Mouse (Mus musculus) large intestine, adult 2 months (tissue): Measurements from ENCODE around the gene Casp8ap2. TPM values are rescaled to one million over a fixed set of nuclear protein-coding genes. Genes with fewer than 3 reads are reported as not detected.

Source experiments
- DNase-seq: peaks from one replicate; pipeline ENCODE4 v3.0.0-alpha.2; 2012; ENCODE audit warnings: low read depth, low spot score
- WGBS: fragments of 180-500 bp; shearing (Covaris S2); methylation state at CpG from one replicate; pipeline ENCODE4 v1.1.7; 2018; 5-methylcytosine and 5-hydroxymethylcytosine counted together
- polyA plus RNA-seq: library from polyadenylated mRNA; depleted of rRNA; stranded (reverse); fragments of >200 nt; gene quantifications from 2 replicates; pipeline ENCODE4 v1.2.3, GENCODE M21; 2012; rRNA removed

Casp8ap2 gene
- polyA plus RNA-seq, 1 experiment = 0.66 TPM

GRCm38 (mm10) chr4:32656918-32657662 lies 41.8 kb downstream of the Casp8ap2 start, which contains the start of gene Mdn1:
Mdn1 (plus strand) TSS chr4:32657119.
- DNase-seq = peak; percentile 71
- WGBS = under 1% methylated on average over 68 of the region's 68 CpGs

DNA sequence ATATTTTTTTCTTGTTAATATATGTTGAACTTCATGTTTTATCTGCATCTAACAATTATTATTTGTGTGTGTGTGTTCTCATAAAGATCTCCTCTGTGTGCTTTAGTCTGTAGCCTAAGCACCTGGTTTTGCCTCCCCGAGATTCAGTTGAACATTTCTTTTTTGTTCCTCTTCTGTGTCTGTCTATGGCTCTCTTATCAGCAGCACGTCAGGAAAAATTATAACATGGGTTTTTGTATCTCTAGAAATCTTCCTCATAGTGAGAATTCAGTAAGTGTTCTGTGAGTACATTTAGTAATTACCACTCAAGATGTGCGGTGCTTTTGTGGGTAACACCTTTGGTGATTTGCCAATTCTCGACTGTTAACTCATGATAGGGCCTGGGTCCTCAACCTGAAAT lies 50.6 kb downstream of the Casp8ap2 start:
- 83% methylated on average over 4 of the region's 4 CpGs for WGBS
- DNase-seq = no peak

- DNase-seq = no peak
- WGBS = 89% methylated on average over 1 of the region's 1 CpGs
These were observed 53.0 kb downstream of the Casp8ap2 start for GRCm38 (mm10) chr4:32668291-32668690.

DNA sequence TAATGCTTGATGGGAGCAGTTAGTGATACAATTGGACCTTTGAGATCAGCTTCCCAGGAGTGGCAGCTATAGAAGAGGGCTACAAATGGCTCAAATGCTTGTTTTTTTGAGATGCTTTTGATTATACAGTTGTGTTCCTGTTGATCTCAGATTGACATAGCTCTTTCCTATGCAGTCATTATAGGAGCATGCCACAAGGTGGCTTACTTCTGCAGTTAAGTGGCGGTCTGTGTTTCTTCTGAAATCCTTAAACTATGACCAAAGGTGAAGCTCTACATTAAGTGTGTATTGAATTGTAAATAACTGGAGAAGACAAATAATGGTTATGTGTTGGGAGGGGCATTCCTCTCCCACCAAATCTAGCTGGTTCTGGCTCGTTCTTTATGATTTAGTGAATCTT lies 54.6 kb downstream of the Casp8ap2 start:
- 85% methylated on average over 2 of the region's 2 CpGs for WGBS

DNA sequence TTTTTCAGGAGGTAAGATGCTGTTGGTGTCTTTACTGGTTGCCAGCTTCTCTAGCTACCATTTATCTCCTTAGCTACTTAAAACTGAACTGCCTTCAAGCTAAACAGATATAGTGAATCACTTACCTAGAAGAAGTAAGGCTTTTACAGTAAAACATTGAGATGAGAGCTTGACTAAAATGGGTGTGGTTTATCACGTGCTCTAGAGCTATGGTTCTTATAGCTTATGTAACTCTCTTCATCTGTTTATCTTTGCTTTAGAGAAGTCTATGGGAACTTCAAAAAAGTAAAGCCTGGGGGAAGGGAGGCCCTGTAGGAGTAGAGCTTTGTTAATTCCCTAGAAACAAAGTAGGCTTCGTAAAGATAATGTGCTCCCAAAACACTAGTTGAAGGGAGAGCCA lies 58.8 kb downstream of the Casp8ap2 start:
- WGBS = 66% methylated on average over 2 of the region's 2 CpGs
- no peak for DNase-seq

More for the DNA sequence above, 54.6 kb downstream of the Casp8ap2 start:
- no peak for DNase-seq

GRCm38 (mm10) chr4:32677471-32677870 lies 62.2 kb downstream of the Casp8ap2 start:
- DNase-seq = no peak
- 88% methylated on average over 3 of the region's 3 CpGs for whole genome bisulfite sequencing

- 79% methylated on average over 3 of the region's 3 CpGs for WGBS
- no peak for DNase-seq
These were observed 65.6 kb downstream of the Casp8ap2 start for GRCm38 (mm10) chr4:32680843-32681242.

DNA sequence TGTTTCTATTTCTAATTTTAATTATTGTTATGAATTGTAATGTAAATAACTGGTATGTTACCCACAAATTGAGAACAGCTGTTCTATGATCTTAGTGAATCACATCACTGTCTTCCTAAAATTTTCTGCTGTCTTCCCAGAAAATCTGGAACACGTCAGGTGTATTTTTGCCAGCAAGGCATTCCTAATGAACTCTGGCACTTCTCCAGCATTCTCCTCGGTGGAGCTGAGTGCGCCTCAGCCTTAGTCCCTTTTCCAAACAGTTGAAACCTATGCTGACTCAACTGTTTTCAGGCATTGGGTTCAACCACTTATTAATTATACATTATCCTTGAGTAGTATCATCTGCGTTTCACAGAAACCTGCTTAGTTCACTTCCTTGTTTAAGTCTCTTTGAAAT lies 67.2 kb downstream of the Casp8ap2 start:
- no peak for DNase-seq
- 75% methylated on average over 4 of the region's 4 CpGs for WGBS

GRCm38 (mm10) chr4:32683061-32683582 lies 67.9 kb downstream of the Casp8ap2 start:
- WGBS = 82% methylated on average over 6 of the region's 6 CpGs
- DNase-seq = no peak

Other genes with a start within 250 kb of the Casp8ap2 start
- gene Gja10, start 12.7 kb upstream of the Casp8ap2 start, polyA plus RNA-seq = not detected in 2 replicates
- gene Mdn1, start 41.7 kb downstream of the Casp8ap2 start, polyA plus RNA-seq = 3.6 and 5.2 TPM in 2 replicates
- gene Lyrm2, start 184.8 kb downstream of the Casp8ap2 start, polyA plus RNA-seq = 6.0 and 6.3 TPM in 2 replicates